Mouse (Mus musculus) ES-E14 (cell line): ENCODE measurements around the gene Sept7. TPM values are rescaled to one million over a fixed set of nuclear protein-coding genes. Genes with fewer than 3 reads are reported as not detected.

Experiments used
- DNase-seq: peaks from one replicate; pipeline ENCODE4 v3.0.0-alpha.2; 2013; ENCODE audit warnings: low read depth, low spot score
- H3K27ac ChIP-seq: 2 replicates; pipeline ENCODE4 v1.5.1; 2012; ENCODE audit warnings: low read depth, mild to moderate bottlenecking, low read length, moderate library complexity, mixed read lengths; ENCODE audit not compliant: poor library complexity, insufficient read depth, severe bottlenecking
- H3K36me3 ChIP-seq: 2 replicates; pipeline ENCODE4 v1.6.1; 2012; ENCODE audit warnings: mild to moderate bottlenecking, low read length, moderate library complexity, mixed read lengths; ENCODE audit not compliant: control insufficient read depth, poor library complexity, insufficient read depth, severe bottlenecking
- H3K4me1 ChIP-seq, 2 experiments: fragments of 150-350 bp in 1 of 2; sonication (generic) in 1 of 2; 2 replicates each; pipeline ENCODE4 v1.6.1; 2012; ENCODE audit warnings: low read length in 2 of 2, mild to moderate bottlenecking in 1 of 2, mixed read lengths in 1 of 2; ENCODE audit not compliant: control insufficient read depth in 2 of 2, insufficient read depth in 2 of 2, poor library complexity in 1 of 2
- H3K4me3 ChIP-seq, 2 experiments: fragments of 150-350 bp in 1 of 2; sonication (generic) in 1 of 2; 2 replicates each; pipeline ENCODE4 v1.5.1; 2012; ENCODE audit warnings: low read length in 2 of 2, low read depth in 1 of 2, mild to moderate bottlenecking in 1 of 2, mixed read lengths in 1 of 2; ENCODE audit not compliant: insufficient read depth in 1 of 2, poor library complexity in 1 of 2, severe bottlenecking in 1 of 2
- H3K9ac ChIP-seq: 2 replicates; pipeline ENCODE4 v1.6.1; 2012; ENCODE audit warnings: low read depth, mild to moderate bottlenecking, low read length, mixed read lengths; ENCODE audit not compliant: poor library complexity, insufficient read depth, severe bottlenecking
- H3K9me3 ChIP-seq: fragments of 150-350 bp; sonication (generic); 2 replicates; pipeline ENCODE4 v1.6.1; 2012; ENCODE audit warnings: low read depth, mild to moderate bottlenecking, low read length; ENCODE audit not compliant: control insufficient read depth, insufficient read depth
- CHD2 ChIP-seq: IDR thresholded peaks from 2 replicates; pipeline ENCODE4 v1.6.1; 2014; ENCODE audit warnings: mild to moderate bottlenecking, low read depth, low read length, inconsistent platforms
- HCFC1 ChIP-seq: IDR thresholded peaks from 2 replicates; pipeline ENCODE4 v1.6.1; 2012; ENCODE audit warnings: low read length, inconsistent platforms, borderline replicate concordance; ENCODE audit not compliant: insufficient read depth
- MAFK ChIP-seq: IDR thresholded peaks from 2 replicates; pipeline ENCODE4 v1.6.1; 2014; ENCODE audit warnings: mild to moderate bottlenecking, low read depth, low read length, inconsistent platforms; ENCODE audit not compliant: insufficient read depth
- ZC3H11A ChIP-seq: IDR thresholded peaks from 2 replicates; pipeline ENCODE4 v1.6.1; 2012; ENCODE audit warnings: low read depth, mild to moderate bottlenecking, inconsistent platforms, low read length, borderline replicate concordance
- ZNF384 ChIP-seq: IDR thresholded peaks from 2 replicates; pipeline ENCODE4 v1.6.1; 2012; ENCODE audit warnings: low read depth, low read length, inconsistent platforms
- in situ Hi-C, 2 experiments: fragments of 600-800 bp; cut with MboI; formaldehyde crosslinking; loops; one replicate each; pipeline ENCODE4 v1.15.1; 2025; ENCODE audit warnings: low sequenced_read_pairs in 2 of 2, inconsistent platforms in 1 of 2; ENCODE audit not compliant: unreplicated experiment in 2 of 2
- total RNA-seq: library from RNA; depleted of rRNA; stranded (reverse); fragments of 300-350 nt; gene quantifications from 2 replicates; pipeline ENCODE4 v1.2.3, GENCODE M21; 2012

The Sept7 gene
- total RNA-seq, 1 experiment = 110 TPM

DNA sequence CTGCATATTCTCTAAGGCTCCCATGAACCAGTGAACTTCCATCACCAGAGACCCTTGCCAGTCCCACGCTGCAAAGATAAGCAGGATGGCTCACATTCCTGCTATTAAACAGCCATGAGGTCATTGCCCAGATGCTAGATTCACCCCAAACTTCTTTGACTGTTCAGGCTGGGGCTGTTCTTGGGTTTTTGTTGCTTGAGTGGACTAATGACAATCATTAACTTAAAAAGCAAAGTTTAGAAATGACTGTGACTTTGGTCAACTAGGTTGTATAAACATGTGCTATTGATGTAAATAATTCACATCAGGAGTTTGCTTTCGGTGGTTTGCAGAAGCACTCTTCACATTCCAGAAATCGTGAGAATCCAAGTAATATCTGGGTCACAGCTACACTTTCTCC lies 36.8 kb upstream of the Sept7 start:
- no peaks in the 10 kb centered on the region for H3K4me1 ChIP-seq
- no peak overlapping the region for H3K4me3 ChIP-seq
- TF ChIP-seq MAFK (no peak), HCFC1 (no peak), ZC3H11A (no peak), CHD2 (no peak), ZNF384 (no peak)
- no peak for DNase-seq
- no peaks in the 10 kb centered on the region for H3K36me3 ChIP-seq
- no peak overlapping the region for H3K9ac ChIP-seq
- H3K9me3 ChIP-seq = no peaks in the 10 kb centered on the region
- no peak overlapping the region for H3K27ac ChIP-seq
- in situ Hi-C loops = no loop called here

DNA sequence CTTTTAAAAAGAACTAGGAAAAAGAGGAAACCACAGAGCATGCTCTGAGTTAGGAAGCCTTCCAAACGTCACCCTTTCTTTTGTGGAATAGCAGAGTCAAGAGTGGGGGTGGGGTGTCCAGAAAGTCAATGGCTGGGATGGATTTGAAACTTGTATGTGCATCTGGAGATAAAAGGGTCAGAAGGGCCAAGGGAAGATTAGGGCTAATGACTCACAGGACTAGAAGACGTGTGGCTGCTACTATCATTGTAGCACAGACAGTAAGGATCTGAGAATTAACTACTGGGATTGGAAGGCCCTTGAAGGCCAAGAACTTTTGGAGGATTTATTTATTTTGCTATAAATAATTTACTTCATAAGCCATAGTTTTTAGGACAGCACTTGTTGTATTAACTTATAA lies 36.0 kb upstream of the Sept7 start:
- no peak for TF ChIP-seq ZNF384
- no peak for TF ChIP-seq HCFC1
- TF ChIP-seq MAFK = no peak
- no peak for TF ChIP-seq ZC3H11A
- TF ChIP-seq CHD2 = no peak
- H3K4me1 ChIP-seq = no peaks in the 10 kb centered on the region
- H3K27ac ChIP-seq = no peak overlapping the region
- DNase-seq = no peak
- no peaks in the 10 kb centered on the region for H3K9me3 ChIP-seq
- H3K9ac ChIP-seq = no peak overlapping the region
- in situ Hi-C loops = no loop called here
- no peaks in the 10 kb centered on the region for H3K36me3 ChIP-seq
- H3K4me3 ChIP-seq = no peak overlapping the region

- no peaks in the 10 kb centered on the region for H3K9me3 ChIP-seq
- in situ Hi-C loops = no loop called here
- DNase-seq = no peak
- H3K9ac ChIP-seq = no peak overlapping the region
- H3K4me3 ChIP-seq = no peak overlapping the region
- H3K27ac ChIP-seq = no peak overlapping the region
- no peaks in the 10 kb centered on the region for H3K36me3 ChIP-seq
- TF ChIP-seq HCFC1 (no peak), ZC3H11A (no peak), ZNF384 (no peak), MAFK (no peak), CHD2 (no peak)
- H3K4me1 ChIP-seq = no peaks in the 10 kb centered on the region
Observed at GRCm38 (mm10) chr9:25218954-25219353, 33.3 kb upstream of the Sept7 start.

- DNase-seq = no peak
- Histone ChIP-seq H3K9ac (no peak overlapping the region), H3K4me3 (no peak overlapping the region), H3K9me3 (no peaks in the 10 kb centered on the region), H3K4me1 (no peaks in the 10 kb centered on the region), H3K36me3 (no peaks in the 10 kb centered on the region), H3K27ac (no peak overlapping the region)
- in situ Hi-C loops = no loop called here
- no peak for TF ChIP-seq HCFC1
- no peak for TF ChIP-seq ZNF384
- no peak for TF ChIP-seq MAFK
- TF ChIP-seq CHD2 = no peak
- no peak for TF ChIP-seq ZC3H11A
Observed at GRCm38 (mm10) chr9:25219882-25220281, 32.4 kb upstream of the Sept7 start.

GRCm38 (mm10) chr9:25224959-25225358 lies 27.3 kb upstream of the Sept7 start:
- Histone ChIP-seq H3K27ac (no peak overlapping the region), H3K4me1 (no peaks in the 10 kb centered on the region), H3K4me3 (no peak overlapping the region), H3K9ac (no peak overlapping the region), H3K36me3 (no peaks in the 10 kb centered on the region), H3K9me3 (no peaks in the 10 kb centered on the region)
- no peak for DNase-seq
- in situ Hi-C loops = no loop called here
- no peak for TF ChIP-seq CHD2
- no peak for TF ChIP-seq ZNF384
- TF ChIP-seq ZC3H11A = no peak
- TF ChIP-seq HCFC1 = no peak
- no peak for TF ChIP-seq MAFK
